Mouse (Mus musculus) stomach, postnatal 0 days (tissue): ENCODE measurements around the gene Smtnl1. TPM values are rescaled to one million over a fixed set of nuclear protein-coding genes. Genes with fewer than 3 reads are reported as not detected.

Source experiments
- ATAC-seq: fragments of 200-750 bp; cut with Nextera tagmentation; 2 replicates; pipeline ENCODE4 v1.8.0; 2017; ENCODE audit not compliant: low FRiP score, low TSS enrichment
- DNase-seq: peaks from one replicate; pipeline ENCODE4 v3.0.0-alpha.2; 2016; ENCODE audit warnings: low spot score
- H3K27ac ChIP-seq: fragments of 300-500 bp; sonication (generic); replicated peaks from 2 replicates; pipeline ENCODE4 v1.5.1; 2014; ENCODE audit warnings: mild to moderate bottlenecking, control low read depth
- H3K27me3 ChIP-seq: fragments of 300-500 bp; sonication (generic); 2 replicates; pipeline ENCODE4 v1.6.1; 2014; ENCODE audit warnings: low read length; ENCODE audit not compliant: control insufficient read depth, insufficient read depth
- H3K36me3 ChIP-seq: fragments of 300-500 bp; sonication (generic); 2 replicates; pipeline ENCODE4 v1.6.1; 2014; ENCODE audit warnings: low read length, mixed read lengths; ENCODE audit not compliant: control insufficient read depth, insufficient read depth
- H3K4me1 ChIP-seq: fragments of 300-500 bp; sonication (generic); replicated peaks from 2 replicates; pipeline ENCODE4 v1.6.1; 2014; ENCODE audit warnings: antibody characterized with exemption; ENCODE audit not compliant: control insufficient read depth, insufficient read depth
- H3K4me2 ChIP-seq: fragments of 300-500 bp; sonication (generic); replicated peaks from 2 replicates; pipeline ENCODE4 v1.6.1; 2014; ENCODE audit warnings: low read depth, mild to moderate bottlenecking, control low read depth, moderate library complexity
- H3K4me3 ChIP-seq: fragments of 300-500 bp; sonication (generic); 2 replicates; pipeline ENCODE4 v1.5.1; 2014; ENCODE audit warnings: low read depth, low read length, control low read depth
- H3K9ac ChIP-seq: fragments of 300-500 bp; sonication (generic); 2 replicates; pipeline ENCODE4 v1.6.1; 2014; ENCODE audit warnings: mild to moderate bottlenecking, low read length, control low read depth, mixed read lengths
- H3K9me3 ChIP-seq: fragments of 300-500 bp; sonication (generic); 2 replicates; pipeline ENCODE4 v1.6.1; 2016; ENCODE audit warnings: low read length; ENCODE audit not compliant: control insufficient read depth
- CTCF ChIP-seq: IDR thresholded peaks from 2 replicates; pipeline ENCODE4 v1.5.1; 2016; ENCODE audit warnings: antibody characterized with exemption, low read depth, mild to moderate bottlenecking, moderate library complexity
- EP300 ChIP-seq: optimal IDR thresholded peaks from 2 replicates; pipeline ENCODE3; 2016; ENCODE audit warnings: antibody characterized with exemption
- WGBS: fragments of 180-500 bp; shearing (Covaris S2); extraction: QIAGEN DNeasy Blood & Tissue Kit; methylation state at CpG from one replicate; pipeline ENCODE4 v1.1.7; 2014; 5-methylcytosine and 5-hydroxymethylcytosine counted together
- polyA plus RNA-seq: library from polyadenylated mRNA; unstranded; fragments of >200 nt; fragmentation: Nextera tagmentation; extraction: Ambion mirVana; gene quantifications from 2 replicates; pipeline ENCODE4 v1.2.1, GENCODE M21; 2015

Gene Smtnl1
- polyA plus RNA-seq, 1 experiment from 2014 or later: not detected

DNA sequence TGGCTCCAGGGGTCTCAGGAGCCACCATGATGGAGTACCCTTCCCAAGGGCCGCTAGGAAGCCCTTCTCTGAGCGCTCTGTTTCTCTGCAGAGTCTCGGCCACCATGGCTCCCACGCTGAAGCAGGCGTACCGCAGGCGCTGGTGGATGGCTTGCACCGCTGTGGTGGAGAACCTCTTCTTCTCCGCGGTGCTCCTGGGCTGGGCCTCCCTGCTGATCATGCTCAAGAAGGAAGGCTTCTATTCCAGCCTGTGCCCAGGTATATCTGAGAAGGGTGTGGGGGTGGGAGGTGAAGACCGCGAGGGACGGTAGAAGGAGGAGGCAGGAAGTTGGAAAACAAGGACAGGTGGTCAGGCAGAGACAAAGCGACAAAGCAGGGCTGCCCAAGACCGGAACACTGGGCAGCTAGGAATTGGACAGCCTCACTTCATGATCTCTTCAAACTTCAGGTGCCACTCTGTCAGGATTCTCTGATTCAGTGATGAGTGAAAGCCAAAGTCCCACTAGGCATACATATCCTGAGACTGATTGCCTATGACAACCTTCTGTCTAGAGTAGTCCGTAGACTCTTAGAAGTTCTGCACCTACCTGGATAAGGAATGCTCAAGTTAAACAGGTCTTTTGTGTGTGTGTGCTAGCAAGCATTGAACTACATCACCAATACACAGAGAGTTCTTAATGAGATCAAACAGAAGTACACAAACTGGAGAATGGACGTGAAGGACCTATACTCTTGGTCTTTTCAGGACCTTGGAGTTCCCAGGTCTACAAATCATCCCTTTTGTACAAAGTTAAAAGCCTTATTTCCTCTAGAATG is 18.5 kb upstream of the Smtnl1 start:
- WGBS: 5% methylated on average over 17 of the region's 17 CpGs
- H3K36me3 ChIP-seq: no peaks in the 10 kb centered on the region
- H3K4me3 ChIP-seq: peak overlapping the region; percentile 61
- peak overlapping the region; percentile 83 for H3K27ac ChIP-seq
- no peak for DNase-seq
- H3K27me3 ChIP-seq: no peaks in the 10 kb centered on the region
- H3K4me2 ChIP-seq: peak overlapping the region; percentile 93
- peak overlapping the region; percentile 73 for H3K9ac ChIP-seq
- TF ChIP-seq EP300 (no peak), CTCF (no peak)
- H3K9me3 ChIP-seq: no peaks in the 10 kb centered on the region
- peak; percentile 22 for ATAC-seq
- peaks cover 10% of the 10 kb centered on the region for H3K4me1 ChIP-seq

DNA sequence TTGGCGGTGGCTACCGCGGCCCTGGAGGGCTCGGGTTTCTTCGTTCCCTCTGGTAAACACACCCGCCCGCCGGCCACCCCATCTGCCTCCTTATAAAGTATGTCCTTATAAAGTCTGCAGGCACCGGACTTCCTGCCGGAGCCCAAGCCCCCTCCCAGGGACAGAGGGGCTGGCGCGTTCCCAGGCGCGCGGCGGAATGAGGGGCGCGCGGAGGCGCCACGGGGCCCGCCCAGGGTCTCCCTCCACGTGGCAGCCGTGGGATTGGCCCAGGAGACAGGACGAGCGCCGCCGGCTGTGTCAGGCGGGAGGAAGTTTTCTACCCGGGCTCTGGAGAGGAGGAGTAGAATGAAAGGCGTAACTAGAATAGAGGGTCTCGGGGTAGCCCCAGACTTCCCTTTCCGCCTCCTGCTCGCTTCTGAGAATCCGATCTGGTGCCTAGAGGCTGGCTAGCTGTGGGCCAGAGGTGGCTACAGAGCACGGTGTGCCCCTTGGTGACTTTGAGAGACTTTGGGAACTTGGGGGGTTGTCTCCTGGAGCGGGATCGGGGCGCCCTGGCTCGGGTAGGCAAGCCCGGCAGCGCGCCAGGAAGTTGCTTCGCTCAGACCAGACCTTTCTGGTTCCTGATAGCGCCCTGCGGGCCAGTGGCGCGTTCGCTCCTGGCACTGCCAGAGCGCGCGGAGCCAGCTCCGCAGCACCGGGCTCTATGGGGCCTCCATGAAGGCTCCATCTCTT is 17.7 kb upstream of the Smtnl1 start:
- Histone ChIP-seq H3K9ac (peak overlapping the region; percentile 73), H3K4me1 (peaks cover 10% of the 10 kb centered on the region), H3K36me3 (no peaks in the 10 kb centered on the region), H3K27me3 (no peaks in the 10 kb centered on the region), H3K4me3 (peak overlapping the region; percentile 61), H3K4me2 (peak overlapping the region; percentile 93), H3K27ac (peak overlapping the region; percentile 83), H3K9me3 (no peaks in the 10 kb centered on the region)
- peak; percentile 81 for ATAC-seq
- WGBS: 1% methylated on average over 52 of the region's 54 CpGs
- no peak; the same call in 1 of the 2 replicates for TF ChIP-seq CTCF
- TF ChIP-seq EP300: no peak
- DNase-seq: peak; percentile 74

DNA sequence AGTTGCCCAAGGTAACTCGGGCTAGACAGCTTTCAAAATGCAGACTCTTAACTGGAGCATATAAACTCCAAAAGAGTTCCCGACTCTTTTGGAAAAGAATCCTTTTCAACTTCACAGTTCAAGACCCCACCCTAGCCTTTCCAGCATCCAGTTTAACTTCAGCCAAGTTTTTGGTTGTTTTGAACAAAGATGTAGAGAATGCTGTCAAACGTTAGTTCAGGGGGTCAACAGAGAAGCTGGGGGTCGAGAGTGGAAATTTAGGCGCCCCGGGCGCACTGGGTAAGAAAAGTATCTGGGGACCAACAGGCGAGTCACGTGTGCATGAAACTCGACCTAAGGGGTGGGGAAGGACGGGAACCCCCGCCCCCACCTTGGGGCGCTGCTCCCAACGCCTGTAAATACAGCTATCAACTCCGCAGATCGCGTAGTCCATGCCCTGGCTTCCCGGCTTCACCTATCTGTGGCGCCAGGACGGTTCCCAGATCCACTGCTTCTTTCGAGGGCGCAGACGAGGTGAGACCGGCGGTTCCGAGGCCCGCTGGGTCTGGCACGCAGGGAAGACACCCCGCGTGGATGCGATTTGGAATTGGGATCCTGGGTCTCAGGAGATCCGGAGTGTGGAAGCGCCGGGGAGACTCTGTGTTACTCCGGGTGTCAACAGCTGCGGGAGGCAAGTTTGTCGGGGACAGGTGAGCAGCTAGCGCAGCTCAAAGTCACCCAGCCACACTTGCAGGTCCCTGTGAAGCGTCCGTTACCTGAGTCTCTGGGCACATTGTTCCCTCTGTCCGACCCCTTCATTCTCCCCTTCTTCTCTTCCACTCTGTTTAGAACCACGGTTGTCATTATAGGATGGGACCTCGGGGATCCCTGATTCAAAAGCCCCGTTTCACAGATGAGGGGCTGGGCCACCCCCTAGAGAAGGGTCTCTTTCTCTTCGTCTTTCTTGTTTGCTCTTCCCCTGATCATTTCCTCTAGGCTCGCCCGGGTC is 16.8 kb upstream of the Smtnl1 start:
- Histone ChIP-seq H3K27ac (peak overlapping the region; percentile 83), H3K36me3 (no peaks in the 10 kb centered on the region), H3K4me3 (peak overlapping the region; percentile 61), H3K4me1 (peaks cover 10% of the 10 kb centered on the region), H3K27me3 (no peaks in the 10 kb centered on the region), H3K9me3 (no peaks in the 10 kb centered on the region), H3K9ac (peak overlapping the region; percentile 73), H3K4me2 (peak overlapping the region; percentile 93)
- DNase-seq (peak; percentile 55), ATAC-seq (peak; percentile 29; the same call in 1 of the 2 replicates)
- WGBS: 1% methylated on average over 47 of the region's 47 CpGs
- no peak for TF ChIP-seq CTCF
- no peak for TF ChIP-seq EP300

DNA sequence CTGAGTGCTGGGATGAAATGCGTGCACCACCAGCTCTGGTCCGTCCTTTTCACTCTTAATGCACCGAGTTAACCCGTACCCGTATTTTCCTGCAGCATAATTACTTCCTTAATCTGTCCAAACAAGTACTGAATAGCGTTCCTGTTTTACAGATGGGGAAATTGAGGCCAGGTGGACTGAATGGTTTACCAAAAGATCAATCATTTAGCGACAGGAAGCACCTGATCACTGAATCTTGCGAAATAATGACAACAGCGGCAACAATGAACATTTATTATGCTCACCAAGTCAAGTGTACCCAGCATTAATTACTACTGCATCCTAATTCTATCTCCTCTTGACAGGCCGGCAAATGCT is 16.1 kb upstream of the Smtnl1 start, which contains the start of gene Slc43a1:
Slc43a1 (plus strand) TSS at position 258 of the 357 bp plus-strand sequence.
- TF ChIP-seq EP300: no peak
- TF ChIP-seq CTCF: no peak
- DNase-seq (no peak), ATAC-seq (no peak)
- Histone ChIP-seq H3K9me3 (no peaks in the 10 kb centered on the region), H3K4me3 (peak within 1 kb of the TSS; percentile 61), H3K27me3 (no peaks in the 10 kb centered on the region), H3K36me3 (no peaks in the 10 kb centered on the region), H3K4me1 (peaks cover 10% of the 10 kb centered on the region), H3K27ac (peak within 1 kb of the TSS; percentile 83), H3K4me2 (peak within 1 kb of the TSS; percentile 93), H3K9ac (peak within 1 kb of the TSS; percentile 73)
- WGBS: 30% methylated on average over 10 of the region's 10 CpGs

DNA sequence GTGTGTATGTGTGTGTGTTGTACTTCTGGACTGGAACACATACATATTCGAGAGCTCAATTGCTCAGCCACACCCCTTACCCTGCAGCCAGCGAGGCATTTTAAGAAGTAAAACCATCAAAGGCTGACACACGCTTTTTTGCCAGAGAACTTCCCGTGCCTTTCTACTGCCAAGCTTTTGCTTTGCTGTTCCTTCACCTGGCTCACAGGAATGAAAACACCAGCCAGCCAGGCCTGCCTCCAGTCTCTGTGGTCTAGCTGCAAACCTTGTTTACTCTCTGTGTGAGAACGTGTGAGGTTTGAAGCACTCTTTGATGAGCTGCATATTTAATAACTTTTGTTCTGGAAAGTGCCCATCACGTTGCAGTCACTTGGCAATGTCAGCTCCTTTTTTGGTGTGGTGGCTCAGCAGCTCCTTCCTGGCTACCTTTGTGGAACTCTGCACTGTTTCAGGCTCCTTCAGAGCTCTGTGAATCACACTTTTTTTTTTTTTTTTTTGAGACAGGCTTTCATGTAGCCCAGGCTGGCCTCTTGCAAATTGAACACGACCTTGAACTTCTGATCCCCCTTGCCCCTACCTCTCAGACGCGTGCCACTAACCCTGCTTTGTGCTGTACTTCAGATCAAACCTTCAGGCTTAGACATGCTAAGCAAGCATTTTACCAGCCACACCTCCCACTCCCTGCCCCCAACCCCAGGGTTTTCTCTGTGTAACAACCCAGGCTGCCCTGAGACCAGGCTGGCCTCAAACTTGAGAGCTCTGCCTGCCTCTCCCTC is 15.6 kb upstream of the Smtnl1 start:
- H3K27me3 ChIP-seq: no peaks in the 10 kb centered on the region
- no peak for DNase-seq
- H3K36me3 ChIP-seq: no peaks in the 10 kb centered on the region
- H3K4me1 ChIP-seq: peaks cover 10% of the 10 kb centered on the region
- WGBS: 29% methylated on average over 9 of the region's 9 CpGs
- no peak overlapping the region for H3K4me2 ChIP-seq
- ATAC-seq: no peak
- no peak overlapping the region for H3K9ac ChIP-seq
- no peak for TF ChIP-seq CTCF
- TF ChIP-seq EP300: no peak
- H3K27ac ChIP-seq: 0 out of 2 replicates have a peak overlapping the region, but pooled peaks have one; percentile 24
- no peaks in the 10 kb centered on the region for H3K9me3 ChIP-seq
- no peak overlapping the region for H3K4me3 ChIP-seq
